Mouse (Mus musculus): ENCODE measurements around the gene Cox10.

Gene Cox10

GRCm38 (mm10) chr11:64045041-64045440 is 34.2 kb downstream of the Cox10 start:
- DNase-seq, result no peak

DNA sequence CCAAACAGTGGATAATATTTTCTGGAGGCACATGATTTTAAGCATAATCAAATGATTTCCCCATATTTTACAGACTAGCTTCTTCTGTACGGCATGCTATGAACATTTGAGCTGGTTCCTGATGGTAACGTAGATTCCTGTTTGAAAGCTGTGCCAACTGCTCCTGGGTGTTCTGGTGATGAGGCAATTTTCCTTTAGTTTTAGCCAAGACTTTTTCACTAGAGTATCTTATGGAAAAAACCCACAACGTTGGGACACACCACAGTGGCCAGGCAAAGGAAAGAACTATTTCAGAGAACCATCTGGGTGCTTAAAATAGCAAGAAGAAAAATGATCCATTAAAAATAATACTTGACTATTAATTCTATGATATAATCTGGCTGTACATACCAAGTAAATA is 35.2 kb downstream of the Cox10 start:
- DNase-seq, result no peak

- peak; percentile 67 for DNase-seq
Measured at GRCm38 (mm10) chr11:64041281-64041680, 38.0 kb downstream of the Cox10 start.

- no peak for DNase-seq
Measured at GRCm38 (mm10) chr11:64039600-64039999, 39.7 kb downstream of the Cox10 start.

- DNase-seq, result no peak
Measured at GRCm38 (mm10) chr11:64037471-64038125, 41.7 kb downstream of the Cox10 start.

DNA sequence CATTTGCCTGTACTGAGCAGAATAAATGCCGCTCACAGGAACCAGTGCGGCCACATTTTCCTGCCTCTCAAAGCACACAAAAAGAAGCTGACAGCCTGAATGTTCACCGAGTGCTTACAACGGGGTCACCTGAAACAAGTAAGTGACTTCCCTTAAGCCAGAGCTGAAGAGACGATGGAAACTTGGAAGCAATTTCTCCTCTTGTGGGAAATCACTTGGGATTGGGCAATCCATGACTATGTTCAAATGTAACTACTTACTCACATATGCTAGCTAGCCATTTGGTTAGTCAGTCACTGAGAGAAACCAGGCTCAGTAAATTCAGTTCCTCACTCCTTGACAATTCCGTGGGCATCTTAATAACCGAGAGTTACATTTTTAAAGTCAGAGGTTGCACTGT is 43.0 kb downstream of the Cox10 start:
- peak; percentile 26 to 43 for DNase-seq

DNA sequence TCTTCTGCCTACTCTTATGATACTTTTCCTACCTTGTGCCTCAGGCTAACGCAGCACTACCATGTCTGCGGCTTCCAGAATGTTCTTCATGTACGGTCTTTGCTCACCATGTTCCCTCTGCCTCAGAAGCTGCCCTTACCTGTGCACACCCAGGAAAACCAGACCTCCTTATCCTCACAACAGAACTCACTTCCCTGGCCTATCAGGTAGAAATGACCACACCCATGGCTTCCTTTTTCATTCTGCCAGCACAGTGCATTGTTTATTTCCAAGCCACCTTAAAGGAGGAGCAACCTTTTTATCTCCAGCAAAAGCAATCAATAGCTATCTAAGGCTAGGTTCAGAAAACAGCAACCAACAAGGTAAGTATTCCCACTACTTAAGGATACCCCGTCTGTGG is 43.6 kb downstream of the Cox10 start:
- no peak for DNase-seq

DNA sequence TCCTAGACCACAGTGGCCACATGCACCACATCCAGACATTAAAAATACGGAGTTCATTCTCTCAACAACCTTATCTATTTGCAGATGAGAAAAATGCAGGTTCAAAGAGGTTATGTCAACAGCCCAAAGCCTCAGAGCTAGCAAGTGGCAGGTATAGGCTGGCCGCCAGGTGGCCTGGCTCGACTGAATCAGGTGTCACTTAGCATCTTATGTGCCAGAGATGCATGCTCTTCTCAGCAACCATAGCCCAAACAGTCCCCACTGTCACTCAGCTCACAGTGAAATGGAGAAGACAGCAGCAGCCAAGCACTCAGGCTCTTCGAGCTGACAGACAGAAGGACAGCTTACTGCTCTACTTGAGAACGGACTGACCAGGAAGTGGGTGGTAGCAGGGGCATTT is 44.6 kb downstream of the Cox10 start:
- peak; percentile 34 to 41 for DNase-seq

DNA sequence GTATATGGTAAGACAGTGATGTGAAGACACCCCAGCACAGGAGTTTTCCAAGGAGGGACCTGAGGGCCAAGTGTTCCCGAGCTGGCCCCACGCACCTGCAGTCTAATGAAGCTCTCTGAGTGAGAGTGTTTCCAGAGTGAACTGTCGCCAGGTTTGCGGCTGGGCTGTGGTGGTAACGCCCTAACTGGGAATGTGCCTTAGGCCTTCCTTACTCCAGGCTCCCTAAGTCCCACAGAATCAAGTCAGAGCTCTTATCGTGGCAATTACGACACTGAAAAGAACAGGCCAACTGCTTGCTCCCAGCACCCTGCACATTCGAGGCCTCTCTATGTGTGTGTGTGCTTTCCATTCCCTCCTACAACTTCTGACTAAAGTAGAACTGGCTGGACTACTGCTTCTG is 51.8 kb downstream of the Cox10 start:
- peak; percentile 47 to 51 for DNase-seq

- no peak for DNase-seq
Measured at GRCm38 (mm10) chr11:64025843-64026242, 53.4 kb downstream of the Cox10 start.

DNA sequence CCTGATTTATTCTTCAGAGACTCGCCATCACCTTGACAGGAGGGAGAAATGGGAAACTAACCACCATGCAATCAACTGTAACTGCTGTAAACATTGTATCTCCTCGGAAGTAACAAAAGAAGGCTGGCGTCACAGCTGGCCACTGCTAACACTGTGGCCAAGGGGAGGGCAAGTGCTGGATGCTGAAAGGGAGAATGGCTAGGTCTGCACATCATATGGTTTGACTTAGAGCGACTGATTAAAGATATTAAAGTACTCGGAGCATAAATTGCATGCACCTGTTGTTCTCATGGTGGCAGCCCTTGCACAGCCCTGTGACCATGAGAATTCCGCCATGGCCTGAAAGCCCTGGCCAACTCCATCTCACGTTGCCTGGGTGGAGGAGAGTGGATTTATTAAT is 54.7 kb downstream of the Cox10 start:
- no peak for DNase-seq

- no peak for DNase-seq
Measured at GRCm38 (mm10) chr11:64023380-64023981, 55.8 kb downstream of the Cox10 start.

- no peak for DNase-seq
Measured at GRCm38 (mm10) chr11:64022403-64023047, 56.7 kb downstream of the Cox10 start.

- no peak for DNase-seq
Measured at GRCm38 (mm10) chr11:64019235-64019634, 60.0 kb downstream of the Cox10 start.

DNA sequence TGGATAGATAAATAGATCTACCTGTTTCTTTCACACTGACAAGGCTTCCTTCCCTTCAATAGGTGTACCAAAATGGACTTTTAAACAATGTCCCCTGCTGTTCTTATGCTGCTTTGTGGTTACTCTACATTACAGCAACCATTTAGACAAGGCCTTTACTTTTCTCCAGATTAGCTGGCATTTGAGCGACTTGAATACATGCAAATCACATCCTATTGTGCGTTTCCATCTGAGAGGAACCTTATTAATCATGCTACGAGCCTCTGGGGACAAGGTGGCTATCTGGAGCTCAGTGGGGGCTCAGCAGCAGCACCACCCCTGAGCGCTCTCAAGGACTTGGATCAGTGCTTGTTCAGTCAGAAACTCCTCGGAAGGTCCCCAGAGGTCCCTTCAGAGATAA is 61.1 kb downstream of the Cox10 start:
- DNase-seq, result no peak

DNA sequence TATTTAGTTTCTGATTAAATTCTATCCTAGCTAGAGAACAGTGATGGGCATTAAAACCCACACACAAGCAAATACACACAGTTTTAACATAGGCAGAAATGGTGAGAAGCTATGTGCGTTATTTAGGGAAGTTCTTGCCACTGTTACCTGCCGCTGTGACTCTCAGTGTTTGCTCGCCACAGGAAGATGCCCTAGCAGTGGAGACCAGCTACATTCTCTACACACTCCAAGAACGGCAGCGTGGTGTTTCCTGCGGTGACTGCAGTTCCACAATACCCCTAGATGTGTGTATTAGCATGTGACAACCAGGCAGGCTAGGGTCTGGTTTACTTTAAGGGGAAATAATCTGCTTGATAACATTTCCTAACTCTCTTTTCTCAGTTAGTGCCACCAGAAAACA is 64.0 kb downstream of the Cox10 start:
- no peak for DNase-seq

- no peak for DNase-seq
Measured at GRCm38 (mm10) chr11:64010724-64011496, 68.4 kb downstream of the Cox10 start.

DNA sequence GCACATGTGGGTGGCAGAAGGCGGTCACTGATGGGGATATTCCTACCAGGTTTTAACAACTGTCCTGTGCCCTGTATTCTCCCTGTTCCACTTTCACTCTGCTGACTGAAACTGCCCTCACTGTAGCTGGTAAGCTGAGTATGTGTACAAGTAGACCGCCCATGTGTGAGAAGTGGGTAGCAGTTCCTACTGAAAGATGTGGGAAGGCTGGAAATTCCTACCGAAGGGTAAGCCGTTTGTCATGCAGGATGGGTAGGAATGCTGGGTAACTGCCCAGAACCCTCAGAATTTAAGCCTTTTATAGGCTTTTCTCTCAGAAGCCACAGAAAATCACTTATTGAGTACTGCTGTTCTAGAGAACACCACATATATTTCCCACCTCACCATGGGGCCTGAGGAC is 75.1 kb downstream of the Cox10 start:
- DNase-seq, result no peak

- DNase-seq, result no peak
Measured at GRCm38 (mm10) chr11:64003484-64003883, 75.8 kb downstream of the Cox10 start.

- no peak for DNase-seq
Measured at GRCm38 (mm10) chr11:64002629-64003028, 76.6 kb downstream of the Cox10 start.

GRCm38 (mm10) chr11:64001111-64001510 is 78.2 kb downstream of the Cox10 start:
- DNase-seq, result no peak

GRCm38 (mm10) chr11:64000200-64000794 is 79.0 kb downstream of the Cox10 start:
- no peak for DNase-seq

DNA sequence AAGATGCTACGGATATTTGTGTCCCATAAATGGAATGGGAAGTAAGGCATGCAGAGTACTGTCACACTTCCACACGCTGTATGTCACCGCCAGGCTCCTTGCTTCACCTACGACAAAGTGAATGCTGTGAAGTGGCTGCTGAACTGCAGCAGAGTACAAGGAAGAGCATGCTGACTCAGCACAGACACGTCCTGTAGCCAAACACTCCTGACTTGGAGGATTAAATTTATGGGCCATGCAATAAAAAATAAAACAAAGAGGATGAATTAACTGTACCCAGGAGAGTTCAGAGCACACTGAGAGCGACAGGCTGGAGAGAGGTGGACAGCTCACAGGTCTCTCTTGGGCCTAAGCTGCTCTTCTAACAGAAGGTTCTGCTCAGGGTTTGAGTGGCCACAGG is 79.8 kb downstream of the Cox10 start:
- DNase-seq, result no peak
